Mouse (Mus musculus) thymus, postnatal 4 days (tissue): ENCODE data around the gene Sec24b.
A peak's percentile ranks its signal among the peaks of the same experiment; 100 is the strongest.

Source experiments
- DNase-seq: peaks from one replicate; pipeline ENCODE4 v3.0.0; 2021

Gene Sec24b

GRCm38 (mm10) chr3:129970529-129971515 lies 90.5 kb downstream of the Sec24b start:
- peak; percentile 18 for DNase-seq

- DNase-seq, result peak; percentile 67
Observed at GRCm38 (mm10) chr3:129969432-129970395, 91.6 kb downstream of the Sec24b start, which contains the start of gene Mcub. TSS of gene Mcub (minus strand) at chr3:129970206.

GRCm38 (mm10) chr3:129969031-129969430 lies 92.3 kb downstream of the Sec24b start:
- no peak for DNase-seq

- DNase-seq, result no peak
Observed at GRCm38 (mm10) chr3:129967874-129968273, 93.5 kb downstream of the Sec24b start.

GRCm38 (mm10) chr3:129964681-129965080 lies 96.7 kb downstream of the Sec24b start:
- DNase-seq, result no peak

GRCm38 (mm10) chr3:129962533-129962932 lies 98.8 kb downstream of the Sec24b start:
- DNase-seq, result no peak

- no peak for DNase-seq
Observed at GRCm38 (mm10) chr3:129953296-129953695, 108.1 kb downstream of the Sec24b start.

GRCm38 (mm10) chr3:129949158-129949773 lies 112.1 kb downstream of the Sec24b start:
- DNase-seq, result no peak

GRCm38 (mm10) chr3:129948359-129948758 lies 113.0 kb downstream of the Sec24b start:
- DNase-seq, result peak; percentile 13

- DNase-seq, result no peak
Observed at GRCm38 (mm10) chr3:129946217-129946914, 115.0 kb downstream of the Sec24b start.

GRCm38 (mm10) chr3:129943813-129944212 lies 117.5 kb downstream of the Sec24b start:
- no peak for DNase-seq

GRCm38 (mm10) chr3:129941291-129941690 lies 120.1 kb downstream of the Sec24b start:
- no peak for DNase-seq

GRCm38 (mm10) chr3:129940780-129941179 lies 120.6 kb downstream of the Sec24b start:
- no peak for DNase-seq

GRCm38 (mm10) chr3:129939058-129939457 lies 122.3 kb downstream of the Sec24b start:
- no peak for DNase-seq

GRCm38 (mm10) chr3:129937848-129938247 lies 123.5 kb downstream of the Sec24b start:
- no peak for DNase-seq

- no peak for DNase-seq
Observed at GRCm38 (mm10) chr3:129936561-129936960, 124.8 kb downstream of the Sec24b start.
